Mouse (Mus musculus) liver, embryonic 13.5 days (tissue): Measurements from ENCODE around the gene Ncam1. TPM values are rescaled to one million over a fixed set of nuclear protein-coding genes. Genes with fewer than 3 reads are reported as not detected.

Experiments used
- ATAC-seq: fragments of 200-750 bp; cut with Nextera tagmentation; 2 replicates; pipeline ENCODE4 v1.8.0; 2017; ENCODE audit warnings: low read depth, mild to moderate bottlenecking, moderate number of reproducible peaks, moderate library complexity
- DNase-seq: peaks from one replicate; pipeline ENCODE4 v3.0.0; 2022
- H3K27ac ChIP-seq: fragments of 300-500 bp; sonication (generic); 2 replicates; pipeline ENCODE4 v1.5.1; 2015; ENCODE audit warnings: moderate library complexity, mild to moderate bottlenecking, inconsistent platforms
- H3K27me3 ChIP-seq: fragments of 300-500 bp; sonication (generic); 2 replicates; pipeline ENCODE4 v1.6.1; 2015; ENCODE audit warnings: mild to moderate bottlenecking, inconsistent platforms
- H3K36me3 ChIP-seq: fragments of 300-500 bp; sonication (generic); 2 replicates; pipeline ENCODE4 v1.6.1; 2015; ENCODE audit warnings: mild to moderate bottlenecking, inconsistent platforms
- H3K4me1 ChIP-seq: fragments of 300-500 bp; sonication (generic); replicated peaks from 2 replicates; pipeline ENCODE4 v1.6.1; 2015; ENCODE audit warnings: inconsistent platforms
- H3K4me2 ChIP-seq: fragments of 300-500 bp; sonication (generic); 2 replicates; pipeline ENCODE4 v1.6.1; 2015; ENCODE audit warnings: inconsistent platforms, mild to moderate bottlenecking, moderate library complexity
- H3K4me3 ChIP-seq: fragments of 300-500 bp; sonication (generic); replicated peaks from 2 replicates; pipeline ENCODE4 v1.5.1; 2015; ENCODE audit warnings: mild to moderate bottlenecking, inconsistent platforms
- H3K9ac ChIP-seq: fragments of 300-500 bp; sonication (generic); 2 replicates; pipeline ENCODE4 v1.6.1; 2015; ENCODE audit warnings: mild to moderate bottlenecking, inconsistent platforms
- H3K9me3 ChIP-seq: fragments of 300-500 bp; sonication (generic); replicated peaks from 2 replicates; pipeline ENCODE4 v1.6.1; 2016; ENCODE audit warnings: inconsistent platforms
- WGBS: fragments of 180-500 bp; shearing (Covaris S2); methylation state at CpG from one replicate; pipeline ENCODE4 v1.1.7; 2015; ENCODE audit not compliant: insufficient replicate concordance; 5-methylcytosine and 5-hydroxymethylcytosine counted together
- polyA plus RNA-seq: library from polyadenylated mRNA; unstranded; fragments of >200 nt; fragmentation: Nextera tagmentation; extraction: Ambion mirVana; gene quantifications from 2 replicates; pipeline ENCODE4 v1.2.1, GENCODE M21; 2015

The Ncam1 gene
- polyA plus RNA-seq, 1 experiment from 2014 or later: 3.8 TPM

- no peak for ATAC-seq
- 65% methylated on average over 2 of the region's 2 CpGs for WGBS
- Histone ChIP-seq H3K4me1 (no peaks in the 10 kb centered on the region), H3K9me3 (no peaks in the 10 kb centered on the region), H3K9ac (no peak overlapping the region), H3K27me3 (no peaks in the 10 kb centered on the region), H3K27ac (no peak overlapping the region), H3K4me2 (no peak overlapping the region), H3K36me3 (no peaks in the 10 kb centered on the region), H3K4me3 (no peak overlapping the region)
- no peak for DNase-seq
Measured at GRCm38 (mm10) chr9:49746176-49746575, 52.5 kb downstream of the Ncam1 start.

- H3K9ac ChIP-seq: no peak overlapping the region
- H3K4me3 ChIP-seq: no peak overlapping the region
- H3K4me1 ChIP-seq: no peaks in the 10 kb centered on the region
- no peaks in the 10 kb centered on the region for H3K9me3 ChIP-seq
- no peak overlapping the region for H3K27ac ChIP-seq
- no peak overlapping the region for H3K4me2 ChIP-seq
- no peaks in the 10 kb centered on the region for H3K27me3 ChIP-seq
- 52% methylated on average over 4 of the region's 4 CpGs for WGBS
- H3K36me3 ChIP-seq: no peaks in the 10 kb centered on the region
- ATAC-seq (no peak), DNase-seq (no peak)
Measured at GRCm38 (mm10) chr9:49745696-49746095, 53.0 kb downstream of the Ncam1 start.

- H3K9ac ChIP-seq: no peak overlapping the region
- DNase-seq: no peak
- H3K4me2 ChIP-seq: no peak overlapping the region
- no peak for ATAC-seq
- no peaks in the 10 kb centered on the region for H3K36me3 ChIP-seq
- H3K4me1 ChIP-seq: no peaks in the 10 kb centered on the region
- no peak overlapping the region for H3K4me3 ChIP-seq
- 44% methylated on average over 2 of the region's 2 CpGs for WGBS
- no peaks in the 10 kb centered on the region for H3K27me3 ChIP-seq
- H3K9me3 ChIP-seq: no peaks in the 10 kb centered on the region
- H3K27ac ChIP-seq: no peak overlapping the region
Measured at GRCm38 (mm10) chr9:49744286-49744685, 54.4 kb downstream of the Ncam1 start.

- ATAC-seq (no peak), DNase-seq (no peak)
- no peaks in the 10 kb centered on the region for H3K9me3 ChIP-seq
- H3K4me2 ChIP-seq: no peak overlapping the region
- no peaks in the 10 kb centered on the region for H3K4me1 ChIP-seq
- no peaks in the 10 kb centered on the region for H3K27me3 ChIP-seq
- 68% methylated on average over 6 of the region's 6 CpGs for WGBS
- no peaks in the 10 kb centered on the region for H3K36me3 ChIP-seq
- H3K27ac ChIP-seq: no peak overlapping the region
- no peak overlapping the region for H3K9ac ChIP-seq
- H3K4me3 ChIP-seq: no peak overlapping the region
Measured at GRCm38 (mm10) chr9:49739935-49740334, 58.8 kb downstream of the Ncam1 start.

- no peak overlapping the region for H3K4me2 ChIP-seq
- H3K36me3 ChIP-seq: no peaks in the 10 kb centered on the region
- H3K9ac ChIP-seq: no peak overlapping the region
- H3K27me3 ChIP-seq: no peaks in the 10 kb centered on the region
- DNase-seq (no peak), ATAC-seq (no peak)
- no peaks in the 10 kb centered on the region for H3K9me3 ChIP-seq
- no peak overlapping the region for H3K27ac ChIP-seq
- H3K4me3 ChIP-seq: no peak overlapping the region
- no peaks in the 10 kb centered on the region for H3K4me1 ChIP-seq
- 50% methylated on average over 1 of the region's 1 CpGs for WGBS
Measured at GRCm38 (mm10) chr9:49738546-49738945, 60.2 kb downstream of the Ncam1 start.

- H3K4me3 ChIP-seq: no peak overlapping the region
- WGBS: 57% methylated on average over 6 of the region's 6 CpGs
- H3K27ac ChIP-seq: no peak overlapping the region
- no peaks in the 10 kb centered on the region for H3K36me3 ChIP-seq
- no peak overlapping the region for H3K4me2 ChIP-seq
- DNase-seq (no peak), ATAC-seq (no peak)
- H3K9ac ChIP-seq: no peak overlapping the region
- no peaks in the 10 kb centered on the region for H3K27me3 ChIP-seq
- no peaks in the 10 kb centered on the region for H3K4me1 ChIP-seq
- H3K9me3 ChIP-seq: no peaks in the 10 kb centered on the region
Measured at GRCm38 (mm10) chr9:49737166-49737565, 61.6 kb downstream of the Ncam1 start.

GRCm38 (mm10) chr9:49734348-49735007 lies 64.2 kb downstream of the Ncam1 start:
- Histone ChIP-seq H3K4me1 (no peaks in the 10 kb centered on the region), H3K4me2 (no peak overlapping the region), H3K27me3 (no peaks in the 10 kb centered on the region), H3K4me3 (no peak overlapping the region), H3K27ac (no peak overlapping the region), H3K9ac (no peak overlapping the region), H3K9me3 (no peaks in the 10 kb centered on the region), H3K36me3 (no peaks in the 10 kb centered on the region)
- WGBS: 61% methylated on average over 7 of the region's 7 CpGs
- DNase-seq (no peak), ATAC-seq (no peak)

- no peak for DNase-seq
- Histone ChIP-seq H3K9ac (no peak overlapping the region), H3K4me1 (no peaks in the 10 kb centered on the region), H3K27me3 (no peaks in the 10 kb centered on the region), H3K4me3 (no peak overlapping the region), H3K9me3 (no peaks in the 10 kb centered on the region), H3K27ac (no peak overlapping the region), H3K36me3 (no peaks in the 10 kb centered on the region), H3K4me2 (no peak overlapping the region)
- ATAC-seq: no peak
- 51% methylated on average over 5 of the region's 5 CpGs for WGBS
Measured at GRCm38 (mm10) chr9:49733726-49734125, 65.0 kb downstream of the Ncam1 start.

- Histone ChIP-seq H3K4me1 (no peaks in the 10 kb centered on the region), H3K9me3 (no peaks in the 10 kb centered on the region), H3K27me3 (no peaks in the 10 kb centered on the region), H3K36me3 (no peaks in the 10 kb centered on the region), H3K4me3 (no peak overlapping the region), H3K27ac (no peak overlapping the region), H3K9ac (no peak overlapping the region), H3K4me2 (no peak overlapping the region)
- WGBS: 48% methylated on average over 3 of the region's 3 CpGs
- ATAC-seq (no peak), DNase-seq (no peak)
Measured at GRCm38 (mm10) chr9:49729479-49729878, 69.2 kb downstream of the Ncam1 start.

GRCm38 (mm10) chr9:49728211-49728610 lies 70.5 kb downstream of the Ncam1 start:
- no peak overlapping the region for H3K4me2 ChIP-seq
- 49% methylated on average over 8 of the region's 8 CpGs for WGBS
- no peak for DNase-seq

GRCm38 (mm10) chr9:49722765-49723164 lies 76.0 kb downstream of the Ncam1 start:
- Histone ChIP-seq H3K27ac (no peak overlapping the region), H3K36me3 (no peaks in the 10 kb centered on the region), H3K27me3 (no peaks in the 10 kb centered on the region), H3K4me1 (no peaks in the 10 kb centered on the region), H3K9ac (no peak overlapping the region), H3K9me3 (no peaks in the 10 kb centered on the region), H3K4me2 (no peak overlapping the region), H3K4me3 (no peak overlapping the region)
- no peak for ATAC-seq
- WGBS: 57% methylated on average over 5 of the region's 5 CpGs
- no peak for DNase-seq

More at GRCm38 (mm10) chr9:49728211-49728610, 70.5 kb downstream of the Ncam1 start:
- no peak for ATAC-seq
- H3K27me3 ChIP-seq: no peaks in the 10 kb centered on the region
- no peak overlapping the region for H3K27ac ChIP-seq
- H3K4me1 ChIP-seq: no peaks in the 10 kb centered on the region
- no peak overlapping the region for H3K9ac ChIP-seq
- H3K36me3 ChIP-seq: no peaks in the 10 kb centered on the region
- no peak overlapping the region for H3K4me3 ChIP-seq
- no peaks in the 10 kb centered on the region for H3K9me3 ChIP-seq

- Histone ChIP-seq H3K27me3 (no peaks in the 10 kb centered on the region), H3K27ac (no peak overlapping the region), H3K36me3 (no peaks in the 10 kb centered on the region), H3K9me3 (no peaks in the 10 kb centered on the region), H3K4me2 (no peak overlapping the region), H3K4me3 (no peak overlapping the region), H3K9ac (no peak overlapping the region), H3K4me1 (no peaks in the 10 kb centered on the region)
- ATAC-seq (no peak), DNase-seq (no peak)
Measured at GRCm38 (mm10) chr9:49715121-49715520, 83.6 kb downstream of the Ncam1 start.
